Mouse (Mus musculus): ENCODE measurements around the gene Ryr3. TPM values are rescaled to one million over a fixed set of nuclear protein-coding genes. Genes with fewer than 3 reads are reported as not detected.

Ryr3 gene
- polyA plus RNA-seq, 1 experiment from 2014 or later = 0.14 TPM

DNA sequence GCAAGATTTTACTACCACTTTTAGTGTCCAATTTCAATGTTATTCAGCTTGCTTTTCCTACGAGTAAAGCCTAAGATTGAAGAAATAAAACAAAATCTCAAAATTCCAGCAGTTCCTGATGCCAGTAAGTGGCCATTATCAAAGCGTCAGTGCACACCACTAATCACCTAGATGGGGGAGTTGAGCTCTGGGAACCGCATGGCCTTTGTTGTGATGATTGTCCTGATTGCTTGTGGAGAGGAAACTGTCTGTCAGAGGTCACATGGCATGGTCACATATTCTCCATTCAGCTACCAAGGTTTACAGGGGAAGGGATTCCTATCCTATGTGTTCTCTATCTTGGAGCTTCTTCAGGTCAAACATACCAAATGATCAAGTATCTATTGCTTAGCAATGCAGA is 399.9 kb downstream of the Ryr3 start:
- ATAC-seq (replicated peaks; ENCODE audit: low FRiP score) (no peak), DNase-seq (ENCODE audit: low spot score) (no peak)
- Histone ChIP-seq H3K4me1 (replicated peaks; ENCODE audit: control insufficient read depth, insufficient read depth, low read length) (no peaks in the 10 kb centered on the region), H3K4me3 (ENCODE audit: low read depth, low read length) (no peak overlapping the region), H3K27me3 (replicated peaks; ENCODE audit: control insufficient read depth, insufficient read depth, low read length) (no peaks in the 10 kb centered on the region), H3K9ac (ENCODE audit: low read depth, low read length) (no peak overlapping the region), H3K27ac (ENCODE audit: low read depth, low read length) (no peak overlapping the region), H3K36me3 (ENCODE audit: control insufficient read depth, insufficient read depth, low read length) (no peaks in the 10 kb centered on the region), H3K9me3 (ENCODE audit: control insufficient read depth, low read length) (no peaks in the 10 kb centered on the region), H3K4me2 (no peak overlapping the region)
- 68% methylated on average over 3 of the region's 3 CpGs for WGBS

DNA sequence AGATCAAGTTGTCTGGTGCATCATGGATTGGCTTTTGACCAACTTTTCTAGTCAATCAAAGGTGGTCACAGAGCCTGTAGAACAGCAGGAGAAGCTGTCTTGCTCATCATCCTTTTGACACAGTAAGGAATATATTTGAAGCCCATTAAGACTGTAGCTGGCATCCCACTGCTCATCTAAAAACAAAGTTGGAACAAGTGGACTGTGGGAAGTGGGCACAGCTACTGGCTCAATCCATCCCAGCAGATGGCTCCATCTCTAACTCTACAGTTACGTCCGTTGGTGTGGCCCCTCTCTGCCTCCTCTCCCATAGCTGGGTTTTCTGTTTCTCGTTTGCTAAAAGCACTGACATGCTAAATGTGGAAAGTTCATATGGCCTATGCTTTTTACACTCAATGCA is 400.9 kb downstream of the Ryr3 start:
- Histone ChIP-seq H3K9me3 (ENCODE audit: control insufficient read depth, low read length) (no peaks in the 10 kb centered on the region), H3K27me3 (replicated peaks; ENCODE audit: control insufficient read depth, insufficient read depth, low read length) (no peaks in the 10 kb centered on the region), H3K9ac (ENCODE audit: low read depth, low read length) (no peak overlapping the region), H3K27ac (ENCODE audit: low read depth, low read length) (no peak overlapping the region), H3K4me2 (no peak overlapping the region), H3K4me1 (replicated peaks; ENCODE audit: control insufficient read depth, insufficient read depth, low read length) (no peaks in the 10 kb centered on the region), H3K4me3 (ENCODE audit: low read depth, low read length) (no peak overlapping the region), H3K36me3 (ENCODE audit: control insufficient read depth, insufficient read depth, low read length) (no peaks in the 10 kb centered on the region)
- 77% methylated on average over 3 of the region's 3 CpGs for WGBS
- no peak for ATAC-seq (replicated peaks; ENCODE audit: low FRiP score)
- DNase-seq (ENCODE audit: low spot score) = no peak

DNA sequence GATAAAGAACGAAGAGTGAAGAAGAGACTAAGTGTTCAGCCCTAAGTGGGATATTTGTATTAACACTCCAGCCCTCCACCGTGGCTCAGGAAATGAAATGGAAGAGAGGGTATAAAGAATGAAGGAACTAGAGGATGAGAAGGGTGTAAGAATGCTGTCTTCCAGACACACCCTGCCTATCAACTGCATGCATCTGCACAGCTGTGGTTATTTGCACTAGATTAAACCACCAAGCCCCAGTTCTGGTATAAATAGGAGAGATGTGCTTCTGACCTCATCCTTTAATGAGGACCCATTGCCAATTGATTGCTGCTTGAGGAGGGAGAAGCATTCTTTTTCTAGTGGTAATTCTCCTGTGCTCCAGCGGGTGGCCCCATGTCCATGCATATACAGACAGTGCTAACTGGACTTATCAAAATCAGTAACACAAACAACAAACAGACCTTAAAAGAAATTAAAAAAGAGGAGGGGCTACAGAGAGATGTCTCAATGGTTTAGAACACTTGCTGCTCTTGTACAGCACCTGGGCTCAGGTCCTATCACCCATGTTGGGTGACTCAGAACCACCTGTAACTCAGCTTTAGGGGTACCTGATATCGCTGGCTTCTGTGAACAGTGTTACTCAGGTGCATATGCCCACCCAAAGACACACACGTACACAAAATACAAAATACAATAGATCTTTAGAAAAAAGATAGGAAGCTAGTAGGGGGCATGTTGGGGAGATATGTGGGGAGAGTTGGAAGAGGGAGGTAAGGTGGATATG is 404.1 kb downstream of the Ryr3 start:
- no peak overlapping the region for H3K27ac ChIP-seq (ENCODE audit: low read depth, low read length)
- no peak overlapping the region for H3K4me2 ChIP-seq
- H3K27me3 ChIP-seq (replicated peaks; ENCODE audit: control insufficient read depth, insufficient read depth, low read length) = no peaks in the 10 kb centered on the region
- H3K36me3 ChIP-seq (ENCODE audit: control insufficient read depth, insufficient read depth, low read length) = no peaks in the 10 kb centered on the region
- ATAC-seq (replicated peaks; ENCODE audit: low FRiP score) (peak; percentile 49), DNase-seq (ENCODE audit: low spot score) (no peak)
- WGBS = 66% methylated on average over 5 of the region's 5 CpGs
- H3K9me3 ChIP-seq (ENCODE audit: control insufficient read depth, low read length) = no peaks in the 10 kb centered on the region
- no peak overlapping the region for H3K4me3 ChIP-seq (ENCODE audit: low read depth, low read length)
- H3K4me1 ChIP-seq (replicated peaks; ENCODE audit: control insufficient read depth, insufficient read depth, low read length) = no peaks in the 10 kb centered on the region
- H3K9ac ChIP-seq (ENCODE audit: low read depth, low read length) = no peak overlapping the region

DNA sequence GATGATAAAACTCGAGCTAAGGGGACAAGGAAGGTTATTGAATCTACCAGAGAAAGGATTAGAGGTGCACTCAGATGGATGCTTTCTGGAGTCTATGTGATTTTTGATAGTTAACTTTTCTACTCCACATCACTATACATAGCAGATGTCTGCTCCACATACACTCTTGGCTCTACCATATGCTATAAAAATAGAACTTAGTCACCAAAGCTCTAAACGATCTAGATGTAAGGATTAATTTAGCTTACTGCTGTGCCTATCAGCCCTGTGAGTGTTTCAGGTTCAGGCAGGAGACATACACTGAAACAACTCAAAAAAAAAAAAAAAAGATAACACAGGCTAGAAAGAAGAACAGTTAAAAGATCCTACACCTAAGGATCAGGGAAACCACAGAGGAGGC is 410.9 kb downstream of the Ryr3 start:
- H3K9me3 ChIP-seq (ENCODE audit: control insufficient read depth, low read length) = no peaks in the 10 kb centered on the region
- ATAC-seq (replicated peaks; ENCODE audit: low FRiP score) (no peak), DNase-seq (ENCODE audit: low spot score) (no peak)
- WGBS = 53% methylated on average over 2 of the region's 2 CpGs
- no peaks in the 10 kb centered on the region for H3K4me1 ChIP-seq (replicated peaks; ENCODE audit: control insufficient read depth, insufficient read depth, low read length)
- no peak overlapping the region for H3K4me2 ChIP-seq
- no peak overlapping the region for H3K27ac ChIP-seq (ENCODE audit: low read depth, low read length)
- no peak overlapping the region for H3K4me3 ChIP-seq (ENCODE audit: low read depth, low read length)
- no peaks in the 10 kb centered on the region for H3K36me3 ChIP-seq (ENCODE audit: control insufficient read depth, insufficient read depth, low read length)
- H3K27me3 ChIP-seq (replicated peaks; ENCODE audit: control insufficient read depth, insufficient read depth, low read length) = no peaks in the 10 kb centered on the region
- H3K9ac ChIP-seq (ENCODE audit: low read depth, low read length) = no peak overlapping the region

DNA sequence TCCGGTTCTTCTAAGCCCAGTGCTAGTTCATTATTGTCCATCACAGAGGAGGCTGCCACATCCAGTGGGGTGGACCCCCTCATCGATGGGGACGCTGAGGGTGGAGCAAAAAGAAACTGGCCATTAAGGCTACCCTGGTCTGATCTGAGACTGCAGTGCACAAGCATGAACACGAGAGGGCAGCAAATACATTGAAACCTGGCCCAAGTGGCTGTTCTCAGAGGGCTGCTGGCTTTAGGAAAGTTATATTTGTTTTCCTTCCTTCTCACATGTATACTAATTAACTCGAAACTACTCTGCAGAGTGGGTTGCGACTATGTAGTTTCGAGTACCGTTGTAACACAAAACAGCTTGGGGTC is 416.9 kb downstream of the Ryr3 start:
- DNase-seq (ENCODE audit: low spot score) = peak; percentile 44
- 23% methylated on average over 8 of the region's 8 CpGs for WGBS
- ATAC-seq (replicated peaks; ENCODE audit: low FRiP score) = no peak

DNA sequence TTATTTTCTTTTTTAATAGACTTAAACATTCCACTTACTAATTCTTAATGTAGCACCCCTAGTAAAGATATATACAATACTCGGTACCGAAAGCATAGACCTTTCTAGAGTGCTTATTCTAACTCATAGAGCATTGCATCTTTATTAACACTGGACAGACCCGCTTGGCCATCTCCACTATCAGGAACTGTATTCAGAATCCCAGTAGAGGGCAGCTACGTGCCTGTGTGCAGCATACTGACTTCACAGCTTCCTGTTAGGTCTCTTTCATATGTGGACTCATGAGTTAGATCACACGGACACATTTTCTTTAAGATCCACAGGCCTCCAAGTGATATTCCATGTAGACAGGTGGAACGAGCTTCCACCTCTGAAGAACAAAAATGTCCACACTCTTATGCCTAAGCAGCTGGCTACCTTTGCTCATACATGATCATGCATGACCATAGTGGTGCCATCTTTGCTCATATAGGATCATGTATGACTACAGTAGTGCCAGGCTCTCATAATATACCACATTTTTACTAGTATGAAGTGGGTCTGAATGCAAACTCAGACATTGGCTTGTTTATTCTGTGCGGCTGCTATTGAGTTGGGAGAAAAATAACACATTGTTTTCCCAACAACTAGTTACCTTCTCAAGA is 417.4 kb downstream of the Ryr3 start:
- no peak overlapping the region for H3K27ac ChIP-seq (ENCODE audit: low read depth, low read length)
- H3K4me2 ChIP-seq = no peak overlapping the region
- H3K9ac ChIP-seq (ENCODE audit: low read depth, low read length) = no peak overlapping the region
- H3K27me3 ChIP-seq (replicated peaks; ENCODE audit: control insufficient read depth, insufficient read depth, low read length) = no peaks in the 10 kb centered on the region
- 83% methylated on average over 7 of the region's 7 CpGs for WGBS
- no peaks in the 10 kb centered on the region for H3K4me1 ChIP-seq (replicated peaks; ENCODE audit: control insufficient read depth, insufficient read depth, low read length)
- DNase-seq (ENCODE audit: low spot score) (no peak), ATAC-seq (replicated peaks; ENCODE audit: low FRiP score) (no peak)
- H3K4me3 ChIP-seq (ENCODE audit: low read depth, low read length) = no peak overlapping the region
- H3K36me3 ChIP-seq (ENCODE audit: control insufficient read depth, insufficient read depth, low read length) = no peaks in the 10 kb centered on the region
- no peaks in the 10 kb centered on the region for H3K9me3 ChIP-seq (ENCODE audit: control insufficient read depth, low read length)

More for the DNA sequence above, 416.9 kb downstream of the Ryr3 start:
- Histone ChIP-seq H3K36me3 (ENCODE audit: control insufficient read depth, insufficient read depth, low read length) (no peaks in the 10 kb centered on the region), H3K4me3 (ENCODE audit: low read depth, low read length) (no peak overlapping the region), H3K4me1 (replicated peaks; ENCODE audit: control insufficient read depth, insufficient read depth, low read length) (no peaks in the 10 kb centered on the region), H3K27me3 (replicated peaks; ENCODE audit: control insufficient read depth, insufficient read depth, low read length) (no peaks in the 10 kb centered on the region), H3K9me3 (ENCODE audit: control insufficient read depth, low read length) (no peaks in the 10 kb centered on the region), H3K9ac (ENCODE audit: low read depth, low read length) (no peak overlapping the region), H3K27ac (ENCODE audit: low read depth, low read length) (no peak overlapping the region), H3K4me2 (no peak overlapping the region)

DNA sequence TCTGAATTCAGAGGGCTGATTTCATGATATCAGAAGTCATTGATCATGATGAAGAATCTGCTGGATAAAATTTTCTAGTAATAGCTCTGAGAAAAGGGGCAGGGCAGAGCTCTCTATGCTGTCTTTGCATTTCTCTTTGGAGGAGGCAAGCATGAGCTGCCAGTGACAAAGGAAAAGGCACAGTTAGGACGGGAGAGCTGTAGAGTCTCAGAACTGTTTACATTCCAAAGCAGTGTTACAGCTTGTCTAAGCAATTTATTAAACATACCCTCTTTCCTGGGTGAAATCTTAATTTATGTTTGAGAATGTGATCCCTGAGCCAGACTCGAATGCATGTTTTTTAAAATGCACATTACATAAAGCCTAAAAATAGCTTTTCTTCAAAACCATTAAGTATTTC is 435.3 kb downstream of the Ryr3 start:
- no peak for DNase-seq (ENCODE audit: low spot score)
- no peak overlapping the region for H3K4me2 ChIP-seq
- no peaks in the 10 kb centered on the region for H3K27me3 ChIP-seq (replicated peaks; ENCODE audit: control insufficient read depth, insufficient read depth, low read length)
- H3K9me3 ChIP-seq (ENCODE audit: control insufficient read depth, low read length) = no peaks in the 10 kb centered on the region
- no peak overlapping the region for H3K4me3 ChIP-seq (ENCODE audit: low read depth, low read length)
- H3K9ac ChIP-seq (ENCODE audit: low read depth, low read length) = no peak overlapping the region
- no peak for ATAC-seq (replicated peaks; ENCODE audit: low FRiP score)
- 31% methylated on average over 2 of the region's 2 CpGs for WGBS
- no peaks in the 10 kb centered on the region for H3K36me3 ChIP-seq (ENCODE audit: control insufficient read depth, insufficient read depth, low read length)
- H3K4me1 ChIP-seq (replicated peaks; ENCODE audit: control insufficient read depth, insufficient read depth, low read length) = no peaks in the 10 kb centered on the region
- no peak overlapping the region for H3K27ac ChIP-seq (ENCODE audit: low read depth, low read length)

DNA sequence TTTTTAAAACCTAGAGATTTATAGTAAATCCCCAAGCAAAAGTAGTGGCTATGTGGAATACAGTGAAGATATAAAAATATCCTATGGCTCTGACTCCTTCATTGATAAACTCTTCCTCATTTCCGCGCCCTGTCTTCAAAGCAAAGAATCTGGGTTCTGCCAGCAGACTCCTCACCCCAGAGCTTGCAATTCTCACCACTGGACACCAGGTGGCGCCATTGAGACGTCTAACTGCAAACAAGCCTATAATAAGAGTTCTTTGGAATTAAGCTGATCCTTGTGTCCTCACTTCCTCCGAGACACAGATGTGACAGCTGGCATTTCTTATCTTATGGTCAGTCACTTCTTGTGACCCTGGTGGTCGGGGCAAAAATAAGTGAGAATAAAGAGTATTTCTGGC is 442.1 kb downstream of the Ryr3 start:
- Histone ChIP-seq H3K4me2 (no peak overlapping the region), H3K4me3 (ENCODE audit: low read depth, low read length) (no peak overlapping the region), H3K9ac (ENCODE audit: low read depth, low read length) (no peak overlapping the region), H3K27ac (ENCODE audit: low read depth, low read length) (no peak overlapping the region), H3K9me3 (ENCODE audit: control insufficient read depth, low read length) (no peaks in the 10 kb centered on the region), H3K27me3 (replicated peaks; ENCODE audit: control insufficient read depth, insufficient read depth, low read length) (no peaks in the 10 kb centered on the region), H3K36me3 (ENCODE audit: control insufficient read depth, insufficient read depth, low read length) (no peaks in the 10 kb centered on the region), H3K4me1 (replicated peaks; ENCODE audit: control insufficient read depth, insufficient read depth, low read length) (no peaks in the 10 kb centered on the region)
- WGBS = 15% methylated on average over 6 of the region's 6 CpGs
- DNase-seq (ENCODE audit: low spot score) (peak; percentile 62), ATAC-seq (replicated peaks; ENCODE audit: low FRiP score) (no peak)

DNA sequence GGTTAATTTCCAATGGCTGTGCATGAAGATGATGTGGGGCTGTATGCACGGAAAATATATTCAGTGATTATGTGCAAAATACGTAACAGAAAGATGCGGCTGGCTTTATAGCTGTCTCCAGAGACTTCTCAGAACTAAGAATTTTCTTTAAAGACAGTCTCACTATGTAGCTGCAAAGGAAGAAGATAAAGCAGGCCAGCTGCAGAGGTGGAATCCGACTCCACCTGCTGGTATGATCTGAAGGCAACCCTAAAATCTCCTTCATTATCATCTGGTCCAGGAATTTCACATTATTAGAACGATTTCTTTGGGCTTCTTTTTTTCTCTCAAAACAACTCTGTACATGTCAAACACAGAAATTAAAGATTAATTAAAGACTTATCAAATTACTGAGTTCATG is 449.2 kb downstream of the Ryr3 start:
- Histone ChIP-seq H3K4me2 (no peak overlapping the region), H3K4me3 (ENCODE audit: low read depth, low read length) (no peak overlapping the region), H3K27me3 (replicated peaks; ENCODE audit: control insufficient read depth, insufficient read depth, low read length) (no peaks in the 10 kb centered on the region), H3K36me3 (ENCODE audit: control insufficient read depth, insufficient read depth, low read length) (no peaks in the 10 kb centered on the region), H3K9ac (ENCODE audit: low read depth, low read length) (no peak overlapping the region), H3K27ac (ENCODE audit: low read depth, low read length) (no peak overlapping the region), H3K9me3 (ENCODE audit: control insufficient read depth, low read length) (no peaks in the 10 kb centered on the region), H3K4me1 (replicated peaks; ENCODE audit: control insufficient read depth, insufficient read depth, low read length) (no peaks in the 10 kb centered on the region)
- DNase-seq (ENCODE audit: low spot score) (no peak), ATAC-seq (replicated peaks; ENCODE audit: low FRiP score) (no peak)
- 81% methylated on average over 5 of the region's 5 CpGs for WGBS
